Mouse (Mus musculus) liver, embryonic 14.5 days (tissue): ENCODE measurements at regions not wholly inside any gene's neighbourhood (a gene's known extent, or its start where the extent isn't known, plus 50 kb on each side); places are given as distances from the start of the nearest gene placed in this dataset.

Experiments used
- CTCF ChIP-seq: IDR thresholded peaks from 2 replicates; pipeline ENCODE4 v1.5.1; 2016; ENCODE audit warnings: antibody characterized with exemption, low read depth, control low read depth
- EP300 ChIP-seq: IDR thresholded peaks from 2 replicates; pipeline ENCODE4 v1.6.1; 2016; ENCODE audit warnings: antibody characterized with exemption, low read depth

DNA sequence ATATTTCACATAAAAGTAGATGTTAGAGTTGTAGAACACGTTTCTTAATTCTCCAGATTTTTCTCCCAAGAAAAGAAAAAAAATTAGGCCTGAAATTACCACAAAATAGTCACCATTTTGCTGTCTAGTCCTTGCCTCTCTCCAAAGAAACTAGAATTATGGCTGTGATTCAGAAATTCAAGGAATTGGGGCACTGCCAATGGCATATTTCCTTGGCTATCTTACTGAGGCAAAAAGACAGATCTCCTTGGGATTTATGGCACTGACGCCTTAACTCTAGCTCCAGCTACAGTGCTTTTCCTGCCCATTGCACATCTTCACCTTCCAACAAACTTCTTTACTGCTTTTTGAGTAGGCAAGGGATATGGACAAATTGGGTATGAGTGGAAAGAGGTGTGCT lies 336.3 kb upstream of the Slc24a2 start:
- TF ChIP-seq CTCF = no peak
- no peak for TF ChIP-seq EP300
